Mouse (Mus musculus): ENCODE data around the gene Rgl1.

GRCm38 (mm10) chr1:152766032-152766772 lies at the start of gene Rgl1, which contains the start of gene Arpc5:
- no peak for TF ChIP-seq CTCF (IDR thresholded peaks at IDR 0.05; ENCODE audit: low read depth, low read length)
- TF ChIP-seq POLR2A (IDR thresholded peaks at IDR 0.05; ENCODE audit: extremely low read depth, insufficient read depth, low read length) = peak; percentile 91

Data from liver, adult 2 months (tissue).